Mouse (Mus musculus) kidney, adult 10 weeks (tissue): ENCODE results near the gene Tex13c2. TPM values are rescaled to one million over a fixed set of nuclear protein-coding genes. Genes with fewer than 3 reads are reported as not detected.

Experiments used
- polyA plus RNA-seq: library from polyadenylated mRNA; stranded (reverse); fragments of 350-450 nt; fragmentation: Illumina TruSeq; extraction: RNeasy Lipid Tissue Mini Kit (QIAGEN cat#74804); gene quantifications from one replicate; pipeline ENCODE4 v1.2.3, GENCODE M21; 2014; ENCODE audit warnings: low read depth, low replicate concordance

The Tex13c2 gene
- polyA plus RNA-seq = not detected

DNA sequence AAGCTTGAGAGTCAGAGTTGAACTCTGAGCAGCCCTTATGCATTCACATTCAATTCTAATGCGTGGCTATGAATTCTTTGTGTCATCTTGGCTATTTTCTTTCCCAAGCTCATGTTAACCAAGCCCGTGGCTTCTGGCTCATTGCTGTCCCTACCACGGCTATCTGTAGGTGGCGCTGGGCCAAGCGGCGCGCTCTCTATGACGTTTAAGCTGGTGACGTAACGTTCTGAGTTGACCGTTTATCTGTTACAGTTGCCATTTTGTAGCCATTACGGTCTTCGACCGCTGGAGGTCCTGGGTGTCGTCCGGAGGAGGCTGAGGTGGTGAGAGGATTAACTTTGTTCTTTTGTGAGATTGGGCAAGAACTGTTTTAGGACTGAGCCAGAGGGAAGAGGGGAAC lies at the start of gene Tex13c2:
Tex13c2 (plus strand) TSS at position 246 of the 400 bp plus-strand sequence.

DNA sequence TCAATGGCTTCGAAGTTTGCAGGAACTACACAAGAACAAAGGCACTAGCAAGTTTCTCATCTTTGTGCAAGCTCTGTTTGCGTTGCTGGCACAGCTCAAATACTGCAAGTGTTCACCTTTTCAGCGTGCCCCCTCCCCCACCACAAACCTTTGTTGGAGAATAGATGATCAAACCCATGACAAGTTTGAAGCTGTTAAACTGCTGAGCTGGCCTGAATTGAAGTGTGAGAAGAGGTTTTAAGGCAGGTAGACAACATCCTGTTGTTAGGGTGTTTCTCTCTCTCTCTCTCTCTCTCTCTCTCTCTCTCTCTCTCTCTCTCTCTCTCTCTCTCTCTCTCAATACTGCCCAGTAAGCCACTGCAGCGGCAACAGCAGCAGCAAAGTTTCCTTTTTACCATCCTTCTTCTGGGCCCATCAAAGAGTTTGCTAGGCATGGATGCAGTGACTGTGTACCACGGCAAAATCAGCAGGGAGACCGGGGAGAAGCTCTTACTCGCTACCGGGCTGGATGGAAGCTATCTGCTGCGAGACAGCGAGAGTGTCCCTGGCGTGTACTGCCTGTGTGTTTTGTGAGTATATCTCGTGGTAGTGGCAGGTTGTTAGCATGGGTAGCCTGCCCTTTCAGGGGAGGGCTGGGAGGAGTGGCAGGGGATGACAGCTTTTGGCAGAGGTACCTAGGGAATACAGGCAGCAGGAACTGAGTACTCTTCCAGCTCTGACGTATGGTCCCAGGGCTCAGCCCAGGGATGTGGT lies 13.0 kb downstream of the Tex13c2 start, which contains the start of gene Sh2d1a:
Sh2d1a (plus strand) TSS at position 163 of the 753 bp plus-strand sequence.

Other genes starting within 250 kb of the Tex13c2 start
- gene Sh2d1a, start 12.8 kb downstream of the Tex13c2 start, polyA plus RNA-seq = not detected